Mouse (Mus musculus): ENCODE data around the gene Rreb1. TPM values are rescaled to one million over a fixed set of nuclear protein-coding genes. Genes with fewer than 3 reads are reported as not detected.

The Rreb1 gene
- total RNA-seq, 2 experiments from 2014 or later = 20.7 to 44.1 TPM

DNA sequence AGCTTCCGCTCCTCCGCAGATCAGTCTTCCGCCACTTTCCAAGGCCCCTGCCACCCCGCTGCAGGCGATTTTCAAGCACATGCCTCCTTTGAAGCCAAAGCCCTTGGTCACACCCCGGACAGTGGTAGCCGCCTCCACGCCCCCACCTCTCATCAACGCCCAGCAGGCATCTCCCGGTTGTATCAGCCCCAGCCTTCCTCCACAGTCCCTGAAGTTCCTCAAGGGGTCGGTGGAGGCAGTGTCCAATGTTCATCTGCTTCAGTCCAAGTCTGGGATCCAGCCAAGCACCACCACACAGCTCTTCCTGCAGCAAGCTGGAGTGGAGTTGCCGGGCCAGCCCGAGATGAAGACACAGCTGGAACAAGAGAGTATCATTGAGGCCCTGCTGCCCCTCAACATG lies 151.9 kb downstream of the Rreb1 start:
- intact Hi-C loops (cut with DNase I) = no loop called here
- DNase-seq (ENCODE audit: low spot score in 2 of 2) = no peak

DNA sequence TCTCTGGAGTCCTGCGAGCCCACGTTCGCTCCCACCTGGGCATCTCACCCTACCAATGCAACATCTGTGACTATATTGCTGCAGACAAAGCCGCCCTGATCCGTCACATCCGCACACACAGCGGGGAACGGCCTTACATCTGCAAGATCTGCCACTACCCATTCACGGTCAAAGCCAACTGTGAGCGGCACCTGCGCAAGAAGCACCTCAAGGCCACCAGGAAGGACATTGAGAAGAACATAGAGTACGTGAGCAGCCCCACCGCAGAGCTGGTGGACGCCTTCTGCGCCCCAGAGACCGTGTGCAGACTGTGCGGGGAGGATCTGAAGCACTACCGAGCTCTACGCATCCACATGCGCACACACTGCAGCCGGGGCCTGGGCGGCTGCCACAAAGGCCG lies 152.4 kb downstream of the Rreb1 start:
- intact Hi-C loops (cut with DNase I) = no loop called here
- no peak for DNase-seq (ENCODE audit: low spot score in 2 of 2)

DNA sequence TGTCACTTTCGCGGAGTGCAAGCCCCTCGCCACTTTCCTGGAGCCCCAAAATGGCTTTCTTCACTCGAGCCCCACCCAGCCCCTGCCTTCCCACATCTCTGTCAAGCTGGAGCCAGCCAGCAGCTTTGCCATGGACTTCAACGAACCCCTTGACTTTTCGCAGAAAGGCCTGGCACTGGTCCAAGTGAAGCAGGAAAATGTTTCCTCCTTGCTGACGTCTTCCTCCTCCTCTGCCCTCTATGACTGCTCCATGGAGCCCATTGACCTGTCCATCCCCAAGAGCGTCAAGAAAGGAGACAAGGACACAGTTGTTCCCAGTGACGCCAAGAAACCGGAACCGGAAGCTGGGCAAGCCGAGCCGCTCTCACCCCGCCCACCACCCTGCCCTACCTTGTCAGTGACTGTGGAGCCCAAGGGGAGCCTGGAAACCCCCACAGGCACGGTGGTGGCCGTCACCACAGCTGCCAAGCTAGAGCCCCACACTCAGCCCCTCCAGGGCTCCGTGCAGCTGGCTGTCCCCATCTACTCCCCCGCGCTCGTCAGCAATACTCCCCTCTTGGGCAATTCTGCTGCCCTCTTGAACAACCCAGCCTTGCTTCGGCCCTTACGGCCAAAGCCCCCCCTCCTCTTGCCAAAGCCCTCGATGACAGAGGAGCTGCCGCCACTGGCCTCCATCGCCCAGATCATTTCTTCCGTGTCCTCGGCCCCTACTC lies 153.2 kb downstream of the Rreb1 start:
- intact Hi-C loops (cut with DNase I) = no loop called here
- DNase-seq (ENCODE audit: low spot score in 2 of 2) = no peak

DNA sequence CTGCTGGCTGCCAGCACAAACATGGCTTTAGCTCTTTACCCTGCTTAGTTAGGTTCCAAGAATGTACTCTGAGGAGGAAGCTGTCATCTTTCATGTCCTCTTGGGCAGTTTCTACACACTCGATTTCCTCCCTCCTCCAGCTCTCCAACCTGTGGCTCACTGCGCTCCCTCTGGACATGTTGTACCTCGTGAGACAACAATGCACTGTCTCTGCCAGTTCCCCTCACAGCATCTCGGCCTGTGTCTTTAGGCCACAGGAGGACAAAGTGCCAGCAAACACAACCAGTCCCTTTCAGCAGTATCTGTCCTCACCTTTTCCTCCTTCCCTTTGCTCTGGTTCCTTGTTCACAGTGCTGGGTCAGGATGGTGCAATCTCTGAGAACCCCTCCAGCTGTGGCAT lies 155.9 kb downstream of the Rreb1 start:
- intact Hi-C loops (cut with DNase I) = no loop called here
- DNase-seq (ENCODE audit: low spot score in 2 of 2) = no peak

DNA sequence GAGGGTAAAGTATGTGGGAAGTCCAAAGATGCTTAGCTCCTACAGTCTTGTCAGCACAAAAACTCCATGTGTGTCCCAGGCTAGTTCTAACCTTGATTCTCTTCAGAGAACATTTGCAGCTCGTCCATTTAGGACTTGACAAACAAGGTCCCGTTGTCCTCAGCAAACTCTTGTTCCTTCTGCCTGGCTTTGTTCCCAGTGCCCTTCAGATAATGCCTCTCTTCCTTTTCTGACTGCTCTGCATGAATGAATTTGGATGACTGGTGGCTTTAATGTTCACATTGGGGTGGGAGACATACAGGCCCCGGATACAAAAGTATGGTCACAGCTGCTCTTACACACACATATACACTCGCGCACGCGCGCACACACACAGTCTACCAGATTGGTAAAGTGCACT lies 156.7 kb downstream of the Rreb1 start:
- no peak for DNase-seq (ENCODE audit: low spot score in 2 of 2)
- intact Hi-C loops (cut with DNase I) = loop anchor here (5.0 kb wide), 1 partner anchor 468 kb away; no protein-coding TSS in a partner anchor

DNA sequence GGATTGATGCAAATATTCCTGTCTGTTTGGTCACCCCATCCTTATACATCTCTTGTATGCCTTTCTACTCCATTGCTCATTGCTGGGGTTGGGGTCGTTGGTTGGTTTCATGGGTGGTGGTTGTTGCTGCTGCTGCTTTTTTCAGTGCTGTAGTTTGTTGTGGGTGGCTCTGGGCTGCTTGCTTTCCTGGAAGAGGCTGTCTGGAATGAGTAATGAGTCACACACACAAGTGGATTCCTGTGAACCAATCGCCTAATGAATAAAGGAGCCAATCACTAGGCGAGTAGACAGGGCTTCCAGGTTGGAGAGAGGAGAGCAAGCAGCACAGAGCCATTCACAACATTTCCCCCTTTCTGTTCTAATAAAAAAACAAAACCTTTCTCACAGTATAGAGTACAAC lies 158.2 kb downstream of the Rreb1 start:
- intact Hi-C loops (cut with DNase I) = loop anchor here (5.0 kb wide), 1 partner anchor 469 kb away; no protein-coding TSS in a partner anchor
- no peak for DNase-seq (ENCODE audit: low spot score in 2 of 2)

DNA sequence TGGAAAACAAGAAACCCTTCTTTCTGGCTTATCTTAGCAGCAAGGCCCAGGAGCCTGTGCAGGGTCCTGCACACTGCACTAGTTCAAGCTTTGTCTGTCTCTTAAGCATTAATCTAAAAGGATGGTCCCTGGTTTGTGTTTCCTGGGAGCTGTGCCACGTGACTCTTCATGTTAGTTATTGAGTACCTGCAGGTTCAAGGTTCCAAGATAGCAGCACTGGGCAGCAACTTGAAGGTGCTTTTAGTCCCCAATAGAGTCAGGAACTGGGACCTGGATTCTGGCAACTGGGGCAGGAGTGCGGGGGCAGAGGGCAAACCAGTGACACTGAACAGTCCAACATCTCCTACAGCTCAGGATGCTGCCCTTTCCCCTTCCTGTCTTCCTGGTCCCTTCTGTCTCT lies 162.0 kb downstream of the Rreb1 start:
- DNase-seq (ENCODE audit: low spot score in 2 of 2) = no peak

DNA sequence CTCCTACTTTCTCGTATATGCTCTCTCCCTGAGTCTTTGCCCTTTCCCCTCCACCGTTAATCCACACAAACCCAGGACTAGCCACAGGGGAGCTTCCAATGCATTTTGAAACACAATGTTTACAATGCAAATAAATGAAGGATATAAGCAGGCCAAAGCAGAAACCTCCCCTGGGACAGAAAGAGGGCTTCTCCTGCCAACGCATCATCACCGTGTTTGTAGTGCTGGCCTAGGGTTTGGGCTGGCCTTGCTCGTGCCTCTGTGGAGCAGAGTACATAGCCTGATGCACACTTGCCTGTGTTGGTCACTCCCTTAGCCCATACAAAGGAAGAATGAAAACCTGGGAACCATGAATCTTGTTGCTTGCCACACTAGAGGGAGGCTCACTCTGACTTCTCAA lies 162.4 kb downstream of the Rreb1 start:
- no peak for DNase-seq (ENCODE audit: low spot score in 2 of 2)
- intact Hi-C loops (cut with DNase I) = no loop called here

More for the DNA sequence above, 162.0 kb downstream of the Rreb1 start:
- intact Hi-C loops (cut with DNase I) = no loop called here

DNA sequence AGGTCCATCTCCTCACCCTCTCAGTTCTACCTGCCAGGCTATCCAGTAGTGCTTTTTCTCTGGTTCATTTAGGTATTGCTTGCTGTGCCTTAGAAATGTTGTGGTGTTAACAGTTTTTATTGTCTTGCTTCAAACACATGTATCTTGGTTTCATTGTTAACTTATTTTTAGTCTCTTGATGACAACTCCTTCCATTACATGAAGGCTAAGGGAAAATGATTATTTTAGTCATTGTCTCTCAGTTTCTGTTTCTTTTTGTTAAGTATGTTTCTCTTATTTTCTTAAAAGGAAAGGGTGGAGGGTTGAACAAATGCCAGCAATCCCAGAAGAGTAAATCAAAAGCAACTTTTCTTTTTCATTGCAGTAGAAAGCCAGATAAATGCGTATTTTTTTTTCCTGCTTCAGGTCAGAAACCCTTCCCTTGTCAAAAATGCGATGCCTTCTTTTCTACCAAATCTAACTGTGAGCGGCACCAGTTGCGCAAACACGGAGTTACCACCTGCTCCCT lies 163.0 kb downstream of the Rreb1 start:
- DNase-seq (ENCODE audit: low spot score in 2 of 2) = no peak
- intact Hi-C loops (cut with DNase I) = no loop called here

DNA sequence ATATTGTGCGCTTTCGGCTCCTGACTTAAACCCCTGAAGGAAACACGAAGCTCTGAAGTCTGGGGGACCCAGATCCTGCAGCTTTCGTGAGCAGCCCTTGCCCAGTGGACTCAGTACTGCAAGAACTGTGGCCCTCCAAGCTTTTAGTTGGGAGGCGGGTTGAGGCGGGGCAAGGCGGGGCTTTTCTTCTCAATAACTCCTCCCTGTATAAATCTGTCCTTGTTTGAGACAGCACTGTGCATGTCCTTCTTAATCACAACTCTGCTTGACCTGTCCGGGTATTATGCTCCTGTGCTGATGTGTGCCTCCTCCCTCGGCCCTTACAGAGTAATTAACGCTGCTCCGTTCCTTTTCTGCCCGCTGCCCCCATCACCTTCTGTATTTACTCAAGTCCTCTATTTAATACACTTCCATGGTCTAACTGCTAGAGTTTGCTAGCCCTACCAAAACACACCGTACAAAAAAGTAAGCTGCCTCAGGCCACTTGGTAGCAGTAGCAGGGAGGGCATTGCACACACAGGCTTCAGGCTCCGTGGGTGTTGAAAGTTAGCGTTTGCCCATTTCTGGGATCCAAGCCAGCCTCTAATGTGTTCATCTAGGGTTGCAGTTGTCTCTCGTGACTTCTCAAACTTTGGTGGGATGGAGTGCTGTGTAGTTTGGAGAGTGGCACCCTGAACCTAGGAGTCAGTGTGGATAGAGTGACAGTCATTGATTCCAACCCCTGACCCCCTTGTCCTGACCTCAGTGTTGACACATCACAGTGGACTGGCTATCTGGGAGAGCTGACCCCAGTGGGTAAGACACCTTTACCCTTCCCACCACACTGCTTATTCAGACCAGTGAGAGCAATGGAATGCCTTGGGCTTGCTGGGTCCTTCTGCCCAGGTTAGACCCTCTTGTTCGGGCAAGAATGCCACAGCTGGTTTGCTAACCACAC lies 164.0 kb downstream of the Rreb1 start:
- intact Hi-C loops (cut with DNase I) = no loop called here
- no peak for DNase-seq (ENCODE audit: low spot score in 2 of 2)

DNA sequence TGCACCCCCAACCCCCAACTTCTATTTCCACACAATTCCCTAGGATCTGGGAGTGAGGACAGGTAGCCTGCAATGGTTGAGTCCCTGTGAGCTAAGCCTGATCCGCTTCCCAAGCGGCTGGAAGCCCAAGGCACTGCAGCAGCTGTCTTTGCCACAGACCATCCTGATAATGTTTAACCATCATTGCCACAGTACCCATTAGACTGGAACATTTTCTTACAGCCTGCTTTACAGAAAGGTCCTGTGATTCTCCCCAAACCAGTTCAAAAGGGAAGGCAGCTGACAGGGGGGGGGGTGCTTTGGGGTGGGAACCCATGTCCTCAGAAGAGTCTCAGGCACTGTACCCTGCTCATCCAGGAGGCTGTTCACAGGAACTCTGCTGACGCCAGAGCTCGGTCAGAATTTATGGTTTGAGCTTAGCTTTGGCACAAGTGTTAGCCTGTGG lies 164.7 kb downstream of the Rreb1 start:
- DNase-seq (ENCODE audit: low spot score in 2 of 2) = no peak
- intact Hi-C loops (cut with DNase I) = no loop called here

DNA sequence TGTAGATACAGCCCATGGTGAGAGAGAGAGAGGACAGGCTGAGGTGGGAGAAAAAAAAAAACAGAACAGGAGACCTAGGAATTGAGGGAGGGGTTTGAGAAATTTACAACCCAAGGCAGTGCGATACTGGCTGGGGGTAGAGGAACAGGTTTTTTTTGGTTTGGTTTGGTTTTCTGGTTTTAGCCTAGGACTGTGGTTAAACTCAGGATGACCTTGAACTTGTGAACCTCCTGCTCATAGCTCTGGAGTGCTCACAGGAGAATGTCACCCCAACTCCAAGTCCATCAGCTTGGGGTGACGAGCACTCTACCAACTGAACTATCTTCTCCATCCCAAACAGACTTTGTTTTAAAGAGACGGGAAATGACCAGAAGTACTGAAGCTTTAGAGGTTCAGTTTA lies 165.3 kb downstream of the Rreb1 start:
- DNase-seq (ENCODE audit: low spot score in 2 of 2) = no peak
- intact Hi-C loops (cut with DNase I) = no loop called here

DNA sequence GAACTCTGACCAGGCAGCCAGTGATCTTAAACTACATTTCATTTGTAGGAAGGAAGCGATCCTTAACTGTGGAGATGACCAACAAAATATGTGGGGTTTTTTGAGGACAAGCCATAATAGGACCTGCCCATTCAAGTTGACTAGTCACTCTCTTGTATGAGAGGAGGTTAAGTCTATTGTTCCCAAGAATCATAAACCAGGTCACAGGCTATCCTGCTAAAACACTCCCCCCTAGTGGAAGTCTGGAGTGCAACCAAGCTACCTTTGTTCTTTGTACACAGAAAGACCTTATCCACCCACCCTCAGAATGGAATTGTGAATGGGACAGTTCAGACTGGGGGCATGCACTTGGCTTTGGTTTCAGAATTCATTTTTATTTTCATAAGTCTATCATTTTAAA lies 166.1 kb downstream of the Rreb1 start:
- intact Hi-C loops (cut with DNase I) = loop anchor here (1.0 kb wide), 1 partner anchor 491 kb away; no protein-coding TSS in a partner anchor
- no peak for DNase-seq (ENCODE audit: low spot score in 2 of 2)

DNA sequence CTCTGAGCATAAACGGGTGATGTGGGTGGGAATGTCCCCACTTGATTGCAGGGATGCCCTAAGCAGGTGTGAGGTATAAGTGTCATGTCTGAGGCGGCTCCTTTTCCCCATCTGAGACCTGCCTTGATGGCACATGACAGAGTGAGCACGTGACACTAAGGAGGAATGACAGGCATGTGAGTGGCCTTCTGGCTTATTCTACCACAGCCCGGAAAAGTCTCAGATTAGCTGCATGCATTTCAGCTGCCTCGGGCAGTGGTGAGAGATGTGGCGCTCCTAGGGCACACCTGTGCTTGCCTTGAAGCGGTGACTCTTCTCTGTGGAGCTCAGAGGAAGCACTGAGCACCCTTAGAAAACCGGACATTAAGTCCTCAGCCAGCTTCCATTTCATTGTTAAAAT lies 167.2 kb downstream of the Rreb1 start:
- intact Hi-C loops (cut with DNase I) = no loop called here
- no peak for DNase-seq (ENCODE audit: low spot score in 2 of 2)

DNA sequence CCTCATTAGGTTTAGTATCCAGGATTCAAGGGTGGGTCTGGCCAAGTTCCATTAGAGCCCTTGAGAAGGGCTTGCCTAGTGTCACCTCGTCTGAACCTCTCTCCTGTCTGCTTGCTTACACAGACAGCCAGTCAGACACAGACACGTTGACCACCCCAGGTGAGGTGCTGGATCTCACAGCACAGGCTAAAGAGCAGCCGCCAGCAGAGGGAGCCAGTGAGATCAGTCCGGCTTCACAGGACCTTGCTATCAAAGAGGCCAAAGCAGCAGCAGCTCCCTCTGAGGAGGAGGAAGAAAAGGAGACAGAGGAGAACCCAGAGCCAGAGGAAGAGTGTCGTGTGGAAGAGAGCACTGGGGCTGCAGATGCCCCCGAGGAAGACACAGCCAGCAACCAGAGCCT lies 168.5 kb downstream of the Rreb1 start:
- peak; percentile 69 to 71 for DNase-seq (ENCODE audit: low spot score in 2 of 2)
- intact Hi-C loops (cut with DNase I) = no loop called here

DNA sequence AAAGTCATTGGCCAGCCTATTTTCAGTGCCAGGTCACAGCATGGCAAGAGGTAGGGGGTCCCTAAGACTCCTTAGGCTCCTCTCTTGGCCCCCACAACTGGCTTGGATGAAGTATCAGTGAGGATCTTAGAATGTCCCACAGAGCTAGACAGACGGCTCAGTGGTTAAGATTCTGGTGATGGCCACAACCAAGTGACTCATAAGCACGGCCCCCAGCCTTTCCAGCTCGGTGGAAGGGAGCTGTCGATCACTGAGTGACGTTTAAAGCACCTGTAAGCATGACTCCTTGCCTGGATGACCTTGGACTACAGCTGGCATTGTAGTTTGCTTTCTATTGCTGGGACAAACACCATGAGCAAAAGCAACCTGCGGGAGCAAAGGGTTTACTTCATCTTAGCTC lies 174.8 kb downstream of the Rreb1 start:
- no peak for DNase-seq (ENCODE audit: low spot score in 2 of 2)
- intact Hi-C loops (cut with DNase I) = no loop called here

DNA sequence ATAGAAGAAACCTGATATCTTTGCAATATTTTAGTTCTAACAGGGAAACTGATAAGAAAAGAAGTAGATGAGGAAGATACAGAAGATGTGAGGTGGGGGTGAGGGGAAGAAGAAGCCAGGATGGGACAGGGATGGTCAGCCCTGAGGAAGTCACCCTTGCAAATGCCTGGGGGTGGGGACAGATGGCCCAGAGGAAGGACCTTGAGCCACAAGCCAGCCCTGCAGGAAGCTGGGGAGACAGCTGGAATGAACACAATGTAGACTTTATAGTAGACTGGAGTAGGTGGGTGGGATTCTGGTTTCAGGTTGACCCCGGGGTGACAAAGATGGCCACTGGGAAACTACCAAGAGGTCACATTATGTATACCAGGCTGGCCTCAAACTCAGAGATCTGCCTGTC lies 176.1 kb downstream of the Rreb1 start:
- no peak for DNase-seq (ENCODE audit: low spot score in 2 of 2)
- intact Hi-C loops (cut with DNase I) = no loop called here

DNA sequence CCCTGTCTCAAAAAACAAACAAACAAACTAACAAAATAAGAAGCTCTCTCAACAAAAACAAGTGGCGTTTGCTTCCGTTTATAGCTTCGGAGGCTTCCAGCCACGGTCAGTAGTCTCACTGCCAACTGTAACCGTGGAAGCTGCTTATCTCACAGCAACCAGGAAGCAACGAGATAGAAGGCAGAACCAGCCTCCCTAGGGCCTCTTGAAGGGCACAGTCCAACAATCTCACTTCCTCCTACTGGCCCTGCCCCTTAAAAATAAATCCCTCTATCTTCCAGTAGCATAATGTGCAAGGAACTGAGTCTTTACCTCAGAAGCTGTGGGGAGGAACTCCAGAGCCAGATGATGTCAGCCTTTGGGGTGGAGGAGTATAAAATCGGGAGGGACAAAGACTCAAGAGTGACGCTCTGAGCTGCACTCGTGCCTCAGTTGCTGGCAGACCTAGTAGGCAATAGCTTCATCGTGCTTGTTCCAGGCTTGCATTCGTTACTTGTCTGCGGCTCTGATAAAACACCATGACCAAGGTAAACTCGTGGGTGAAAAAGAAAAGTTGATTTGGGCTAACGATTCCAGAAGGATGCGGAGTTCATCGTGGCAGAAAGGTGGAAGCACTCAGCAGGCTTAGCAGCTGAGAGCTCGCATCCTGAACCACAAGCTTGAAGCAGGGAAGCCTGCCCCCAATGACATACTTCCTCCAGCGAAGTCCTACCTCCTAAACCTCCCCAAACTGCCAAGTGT lies 180.5 kb downstream of the Rreb1 start:
- intact Hi-C loops (cut with DNase I) = no loop called here

DNA sequence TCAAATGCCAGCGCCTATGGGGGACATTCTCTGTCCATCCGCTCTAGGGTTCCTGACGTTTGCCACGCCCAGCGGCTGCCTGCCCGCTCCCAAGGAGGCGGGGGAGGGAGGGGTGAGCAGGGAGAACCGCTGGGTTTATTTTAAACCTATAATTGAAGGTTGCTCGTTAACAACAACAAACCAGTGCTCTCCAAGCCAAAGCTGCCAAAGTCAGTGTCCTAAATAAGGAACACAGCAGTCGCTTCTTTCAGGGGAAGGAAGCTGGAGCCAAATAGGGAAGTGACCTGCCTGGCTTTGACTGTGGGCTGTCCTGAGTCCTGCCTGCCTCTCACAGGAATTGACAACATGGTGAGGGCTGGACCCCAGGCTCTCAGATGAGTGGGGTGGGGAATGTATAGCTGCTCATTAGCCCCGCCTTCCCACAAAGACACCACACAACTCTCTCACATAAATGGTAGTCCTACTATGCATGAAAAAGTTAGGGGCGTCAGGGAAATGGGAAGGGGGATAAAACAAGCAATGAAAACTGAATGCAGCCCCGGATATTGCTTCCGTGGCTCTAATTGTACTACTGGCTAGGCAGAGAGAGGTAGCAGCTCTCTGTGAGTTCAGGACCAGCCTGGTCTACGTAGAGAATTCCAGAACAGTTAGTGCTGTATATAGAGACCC lies 181.2 kb downstream of the Rreb1 start:
- intact Hi-C loops (cut with DNase I) = no loop called here
- DNase-seq (ENCODE audit: low spot score in 2 of 2) = no peak

More for the DNA sequence above, 180.5 kb downstream of the Rreb1 start:
- DNase-seq (ENCODE audit: low spot score in 2 of 2) = no peak
